Mouse (Mus musculus) layer of hippocampus, postnatal 14 days (tissue): Measurements from ENCODE around the gene Bfar. TPM values are rescaled to one million over a fixed set of nuclear protein-coding genes. Genes with fewer than 3 reads are reported as not detected.
"Not testable (repeated sequence)": the region's sequence is repeated elsewhere in the genome, so short reads cannot be mapped to it uniquely, and the experiment has no call there.

Experiments
- DNase-seq, 2 experiments: peaks; one replicate each; pipeline ENCODE4 v3.0.0; 2021 to 2022; ENCODE audit warnings: low spot score in 2 of 2, mixed read lengths in 1 of 2
- long read RNA-seq, 2 experiments: library from polyadenylated mRNA; stranded (forward); transcript quantifications; one replicate each; pipeline ENCODE4 v2.0.0; 2021
- total RNA-seq, 2 experiments: library from RNA; stranded (reverse); gene quantifications; 2 replicates each; pipeline ENCODE4 v1.2.3; 2021

The Bfar gene
- 10 to 100 TPM; 44.9 to 46.0 TPM for total RNA-seq
- long read RNA-seq, experiment 1, transcript Bfar-201 (8 exons, 3,003 nt): major isoform, 33 of 67 reads
- long read RNA-seq, experiment 1, partial matches to known transcripts: 12 of 67 reads
- long read RNA-seq, experiment 1, other reads (novel, unspliced or antisense): 22 of 67 reads
- long read RNA-seq, experiment 2, transcript Bfar-201 (8 exons, 3,003 nt): major isoform, 38 of 112 reads
- long read RNA-seq, experiment 2, partial matches to known transcripts: 12 of 112 reads
- long read RNA-seq, experiment 2, other reads (novel, unspliced or antisense): 62 of 112 reads

- DNase-seq: peak; percentile 83 to 93
These were observed at the start of gene Bfar, which contains the start of gene 3110001I22Rik for GRCm38 (mm10) chr16:13671685-13672385. TSS of gene Bfar (plus strand) at chr16:13671858. TSS of gene 3110001I22Rik (plus strand) at chr16:13671929.

GRCm38 (mm10) chr16:13628345-13628744, 43.3 kb upstream of the Bfar start:
- DNase-seq: peak in 1 of 2 experiments; percentile 15

GRCm38 (mm10) chr16:13638198-13638597, 33.5 kb upstream of the Bfar start:
- not testable (repeated sequence) for DNase-seq

- no peak for DNase-seq
These were observed 32.1 kb upstream of the Bfar start for GRCm38 (mm10) chr16:13639508-13639907.

GRCm38 (mm10) chr16:13640064-13640463, 31.6 kb upstream of the Bfar start:
- no peak for DNase-seq

GRCm38 (mm10) chr16:13644474-13644873, 27.2 kb upstream of the Bfar start:
- no peak for DNase-seq

- DNase-seq: no peak
These were observed 25.7 kb upstream of the Bfar start for GRCm38 (mm10) chr16:13645930-13646329.

- DNase-seq: no peak
These were observed 12.8 kb upstream of the Bfar start for GRCm38 (mm10) chr16:13658886-13659285.

GRCm38 (mm10) chr16:13660736-13661135, 10.9 kb upstream of the Bfar start:
- DNase-seq: no peak

- peak; percentile 90 to 95 for DNase-seq
These were observed 3.7 kb upstream of the Bfar start, which contains the start of gene Parn for GRCm38 (mm10) chr16:13667878-13668343. TSS of gene Parn (minus strand) at chr16:13668170.

GRCm38 (mm10) chr16:13668402-13669108, 3.1 kb upstream of the Bfar start:
- DNase-seq: no peak

- DNase-seq: no peak
These were observed 2.4 kb upstream of the Bfar start for GRCm38 (mm10) chr16:13669282-13669681.

- DNase-seq: not testable (repeated sequence)
These were observed 762 bp upstream of the Bfar start for GRCm38 (mm10) chr16:13670896-13671295.

- DNase-seq: peak; percentile 28 to 39
These were observed 784 bp downstream of the Bfar start for GRCm38 (mm10) chr16:13672386-13672898.

GRCm38 (mm10) chr16:13673114-13673513, 1.5 kb downstream of the Bfar start:
- no peak for DNase-seq

- no peak for DNase-seq
These were observed 2.9 kb downstream of the Bfar start for GRCm38 (mm10) chr16:13674511-13674910.

GRCm38 (mm10) chr16:13678601-13679319, 7.1 kb downstream of the Bfar start:
- DNase-seq: no peak

GRCm38 (mm10) chr16:13698998-13699397, 27.3 kb downstream of the Bfar start:
- no peak for DNase-seq

GRCm38 (mm10) chr16:13702184-13702583, 30.5 kb downstream of the Bfar start:
- DNase-seq: no peak

GRCm38 (mm10) chr16:13704676-13705075, 33.0 kb downstream of the Bfar start:
- no peak for DNase-seq

GRCm38 (mm10) chr16:13714910-13715309, 43.3 kb downstream of the Bfar start:
- no peak for DNase-seq
